Mouse (Mus musculus) liver (tissue): Measurements from ENCODE around the gene Fam124b.

Experiments used
- DNase-seq: peaks from one replicate; pipeline ENCODE4 v3.0.0-alpha.2; 2020; ENCODE audit warnings: mixed read lengths

Gene Fam124b

DNA sequence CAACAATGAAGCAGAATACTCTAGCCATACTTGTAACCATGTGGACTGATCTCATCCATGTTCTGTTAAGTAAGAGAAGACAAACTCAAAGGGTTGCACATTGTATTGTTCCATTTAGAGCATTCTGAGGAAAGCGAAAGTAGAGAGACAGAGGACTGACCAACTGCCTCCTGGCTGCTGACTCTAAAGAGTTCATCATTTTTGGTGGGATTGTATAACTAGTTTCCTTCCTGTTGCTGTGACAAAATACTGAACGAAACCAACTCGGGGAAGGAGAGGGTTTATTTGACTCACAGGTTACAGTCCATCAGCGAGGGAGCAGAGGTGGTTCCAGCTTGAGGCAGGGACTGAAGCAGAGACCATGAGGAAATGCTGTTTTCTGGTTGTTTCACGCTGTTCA is 50.6 kb downstream of the Fam124b start:
- no peak for DNase-seq

DNA sequence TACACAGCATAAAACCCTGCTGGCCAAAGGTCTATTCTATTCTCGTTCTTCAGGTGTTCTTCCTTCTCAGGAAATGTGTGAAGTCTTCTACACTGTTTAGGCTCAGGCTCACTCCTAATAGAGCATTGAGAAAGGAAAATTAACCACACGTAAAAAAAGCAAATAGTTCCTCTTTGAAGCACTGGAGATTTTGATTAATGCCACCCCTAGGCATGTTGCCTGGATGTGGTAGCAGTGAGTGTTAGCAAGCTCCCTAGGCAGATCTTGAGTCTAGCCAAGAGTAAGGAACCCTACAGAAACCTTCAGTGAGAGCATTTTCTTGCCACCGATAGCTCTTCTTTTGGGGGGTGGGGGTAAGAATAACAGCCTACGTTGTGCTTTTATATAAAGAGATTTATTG is 51.7 kb downstream of the Fam124b start:
- DNase-seq: no peak

DNA sequence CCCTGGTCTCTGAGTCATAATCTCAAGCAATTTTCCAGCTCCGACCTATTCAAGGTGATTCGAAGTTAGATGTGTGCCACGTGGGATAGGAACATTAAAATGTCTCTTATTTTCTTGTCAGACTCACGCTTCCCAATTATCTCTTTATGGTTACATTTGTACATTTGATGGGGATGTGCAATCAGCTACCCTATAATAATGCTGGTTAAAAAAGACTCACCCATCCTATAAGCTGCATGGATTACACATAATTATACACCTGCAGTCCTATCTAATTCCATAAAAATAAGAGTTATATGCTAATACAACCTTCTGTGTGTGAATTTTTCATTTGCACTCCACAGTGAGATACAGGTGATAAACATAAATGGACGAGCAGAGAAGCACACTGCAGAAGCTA is 52.9 kb downstream of the Fam124b start:
- no peak for DNase-seq

DNA sequence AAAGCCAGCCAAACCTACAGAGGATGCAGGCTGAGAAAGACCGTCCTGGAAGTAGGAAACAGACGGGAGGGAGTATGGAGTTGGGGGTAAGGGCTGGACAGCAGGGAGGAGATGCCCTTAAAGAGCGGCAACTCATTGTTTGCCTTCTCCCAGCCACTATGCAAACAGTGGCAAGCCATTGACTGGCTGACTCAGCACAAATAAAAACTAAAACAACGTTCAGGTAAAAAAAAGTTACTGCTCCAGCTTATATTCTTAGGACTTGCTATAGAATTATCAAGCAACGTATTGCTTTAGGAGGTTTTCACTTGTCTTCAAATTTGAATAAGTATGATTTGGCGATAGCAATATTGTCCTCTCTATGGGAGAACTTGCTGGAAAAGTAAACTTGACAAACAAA is 55.3 kb downstream of the Fam124b start:
- no peak for DNase-seq

DNA sequence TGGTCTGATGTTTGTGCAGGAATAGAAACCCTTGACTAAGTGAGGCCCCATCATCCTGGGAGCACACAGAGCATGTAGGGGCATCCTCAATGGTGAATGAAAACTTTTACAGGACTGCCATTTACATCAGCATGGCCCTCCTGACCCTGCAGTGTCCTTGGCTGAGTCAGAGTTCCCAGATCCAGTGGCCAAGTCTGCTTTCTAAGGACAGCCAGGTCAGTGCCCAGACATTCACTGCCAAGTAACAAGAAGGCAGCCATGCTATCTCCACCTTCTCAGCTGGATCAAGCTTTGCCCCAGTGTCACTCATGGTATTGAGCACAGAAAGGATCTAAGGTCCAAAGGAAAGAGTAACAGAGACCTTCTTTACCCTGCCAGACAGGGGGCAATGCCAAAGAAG is 58.7 kb downstream of the Fam124b start:
- DNase-seq: no peak

DNA sequence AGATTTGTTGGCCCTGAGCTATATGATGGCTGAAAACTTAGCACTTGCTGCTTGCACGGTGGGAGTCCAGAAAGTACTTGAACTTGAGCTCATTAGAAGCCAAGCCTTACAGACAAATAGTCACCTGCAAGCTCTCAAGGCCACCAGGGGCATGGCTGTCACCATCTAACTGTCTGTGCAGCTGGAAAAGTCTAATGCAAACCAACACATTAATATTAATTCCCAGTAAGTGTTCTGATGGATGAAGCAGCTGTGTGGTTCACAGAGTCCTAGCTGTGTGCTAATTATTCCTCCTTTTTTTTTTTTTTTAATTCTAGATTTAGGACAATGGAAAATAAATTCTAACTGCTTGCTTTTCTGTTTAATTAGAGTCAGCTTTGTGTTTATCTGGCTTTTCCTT is 63.4 kb downstream of the Fam124b start:
- no peak for DNase-seq

DNA sequence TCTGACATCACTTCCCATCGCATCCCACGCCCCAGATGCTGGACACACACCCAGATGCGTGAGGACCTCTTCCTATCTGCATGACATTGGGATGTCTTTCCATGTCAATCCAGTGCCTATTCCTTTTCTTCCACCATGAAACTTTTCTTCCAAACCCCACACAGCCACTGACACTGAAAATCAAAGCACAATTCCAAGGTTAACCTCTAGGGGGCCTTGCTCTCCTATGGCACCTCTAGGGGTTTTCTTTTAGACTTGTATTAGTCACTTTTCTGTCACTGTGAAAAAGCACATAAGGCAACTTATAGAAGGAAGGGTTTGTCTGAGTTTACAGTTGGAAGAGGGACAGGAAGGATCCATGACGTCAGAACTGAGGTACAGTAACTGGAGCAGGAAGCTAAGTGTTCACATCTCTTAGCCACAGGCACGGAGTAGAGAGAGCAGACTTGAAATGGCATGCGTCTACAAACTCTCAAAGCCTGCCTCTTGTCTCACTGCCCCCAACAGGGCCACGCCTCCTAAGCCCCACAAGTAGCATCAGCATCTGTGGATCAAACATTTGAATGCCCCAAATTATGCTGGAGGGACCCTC is 65.1 kb downstream of the Fam124b start:
- DNase-seq: no peak

DNA sequence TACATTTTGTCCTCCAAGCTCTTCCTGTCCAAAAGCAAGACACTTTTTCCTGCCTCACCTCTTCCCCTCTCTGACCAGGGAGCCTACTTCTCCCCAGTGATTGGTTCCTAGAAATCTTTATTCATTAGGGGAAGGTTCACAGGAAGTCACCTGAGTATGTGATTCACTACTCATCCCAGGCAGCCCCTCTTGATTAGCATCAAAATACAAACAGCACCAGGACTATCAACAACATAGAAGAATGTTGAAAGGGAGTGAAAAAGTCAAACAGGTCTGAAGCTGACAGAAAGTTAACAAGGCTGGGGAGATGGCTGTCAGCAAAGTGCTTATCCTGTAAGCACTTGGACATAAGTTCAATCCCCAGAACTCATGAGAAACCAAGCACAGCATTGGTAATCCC is 67.6 kb downstream of the Fam124b start:
- no peak for DNase-seq
